Mouse (Mus musculus): ENCODE results near the gene Grm4. TPM values are rescaled to one million over a fixed set of nuclear protein-coding genes. Genes with fewer than 3 reads are reported as not detected.

The Grm4 gene
- total RNA-seq (2021) (under 1 TPM; 0.13 to 0.16 TPM), polyA plus RNA-seq (2012; rRNA removed) (0.47 and 0.53 TPM in 2 replicates)
- long read RNA-seq = 0 reads

- Histone ChIP-seq H3K27me3 (ENCODE audit: control insufficient read depth, insufficient read depth, low read length) (peaks cover 5% of the 10 kb centered on the region; the same call in 1 of the 2 replicates), H3K27ac (no peak within 1 kb of the TSS), H3K4me1 (ENCODE audit: control insufficient read depth, insufficient read depth, low read length) (no peaks in the 10 kb centered on the region), H3K4me3 (no peak within 1 kb of the TSS), H3K79me2 (replicated peaks; ENCODE audit: control insufficient read depth, insufficient read depth, low read length) (no peaks in the 10 kb centered on the region), H3K9ac (ENCODE audit: low read depth, low read length) (no peak within 1 kb of the TSS), H3K36me3 (ENCODE audit: control insufficient read depth, insufficient read depth, low read length) (no peaks in the 10 kb centered on the region)
- no peak for DNase-seq
- WGBS = 73% methylated on average over 5 of the region's 5 CpGs
- TF ChIP-seq EP300 (IDR thresholded peaks at IDR 0.05; ENCODE audit: insufficient read depth, low read depth, low read length) (no peak), POLR2A (IDR thresholded peaks at IDR 0.05; ENCODE audit: insufficient read depth, low read depth, low read length) (no peak), CTCF (IDR thresholded peaks at IDR 0.05) (no peak)
- intact Hi-C loops (cut with DNase I) = no loop called here
Observed at GRCm38 (mm10) chr17:27521303-27521702, at the start of gene Grm4. Grm4 (minus strand) TSS chr17:27521403.

GRCm38 (mm10) chr17:27568228-27568627 is 47.0 kb upstream of the Grm4 start:
- TF ChIP-seq EP300 (IDR thresholded peaks at IDR 0.05; ENCODE audit: insufficient read depth, low read depth, low read length) (no peak), POLR2A (IDR thresholded peaks at IDR 0.05; ENCODE audit: insufficient read depth, low read depth, low read length) (no peak), CTCF (IDR thresholded peaks at IDR 0.05) (no peak)
- WGBS = 81% methylated on average over 5 of the region's 5 CpGs
- Histone ChIP-seq H3K79me2 (replicated peaks; ENCODE audit: control insufficient read depth, insufficient read depth, low read length) (no peaks in the 10 kb centered on the region), H3K9ac (ENCODE audit: low read depth, low read length) (no peak overlapping the region), H3K36me3 (ENCODE audit: control insufficient read depth, insufficient read depth, low read length) (no peaks in the 10 kb centered on the region), H3K27ac (no peak overlapping the region), H3K4me1 (ENCODE audit: control insufficient read depth, insufficient read depth, low read length) (peaks cover 2% of the 10 kb centered on the region; the same call in 1 of the 2 replicates), H3K4me3 (no peak overlapping the region), H3K27me3 (ENCODE audit: control insufficient read depth, insufficient read depth, low read length) (no peaks in the 10 kb centered on the region)
- intact Hi-C loops (cut with DNase I) = no loop called here
- no peak for DNase-seq

- peak overlapping the region; percentile 65 for H3K27ac ChIP-seq
- intact Hi-C loops (cut with DNase I) = loop anchor here (1.0 to 2.0 kb wide), 3 partner anchors 31 to 63 kb away; partner anchors contain the start of gene Nudt3
- peak overlapping the region; percentile 67 for H3K9ac ChIP-seq (ENCODE audit: low read depth, low read length)
- WGBS = 0% methylated on average over 13 of the region's 13 CpGs
- DNase-seq = no peak
- TF ChIP-seq POLR2A (IDR thresholded peaks at IDR 0.05; ENCODE audit: insufficient read depth, low read depth, low read length) (no peak), EP300 (IDR thresholded peaks at IDR 0.05; ENCODE audit: insufficient read depth, low read depth, low read length) (no peak), CTCF (IDR thresholded peaks at IDR 0.05) (no peak)
- peak overlapping the region; percentile 63 for H3K4me3 ChIP-seq
- peaks cover 2% of the 10 kb centered on the region; the same call in 1 of the 2 replicates for H3K4me1 ChIP-seq (ENCODE audit: control insufficient read depth, insufficient read depth, low read length)
- no peaks in the 10 kb centered on the region for H3K27me3 ChIP-seq (ENCODE audit: control insufficient read depth, insufficient read depth, low read length)
- H3K36me3 ChIP-seq (ENCODE audit: control insufficient read depth, insufficient read depth, low read length) = no peaks in the 10 kb centered on the region
- no peaks in the 10 kb centered on the region for H3K79me2 ChIP-seq (replicated peaks; ENCODE audit: control insufficient read depth, insufficient read depth, low read length)
Observed at GRCm38 (mm10) chr17:27565942-27566267, 44.7 kb upstream of the Grm4 start.

GRCm38 (mm10) chr17:27565163-27565941 is 44.1 kb upstream of the Grm4 start, which contains the start of gene AI413582:
AI413582 (minus strand) TSS chr17:27565756.
- WGBS = under 1% methylated on average over 57 of the region's 58 CpGs
- peak within 1 kb of the TSS; percentile 74 for H3K9ac ChIP-seq (ENCODE audit: low read depth, low read length)
- no peaks in the 10 kb centered on the region for H3K79me2 ChIP-seq (replicated peaks; ENCODE audit: control insufficient read depth, insufficient read depth, low read length)
- peaks cover 2% of the 10 kb centered on the region; the same call in 1 of the 2 replicates for H3K4me1 ChIP-seq (ENCODE audit: control insufficient read depth, insufficient read depth, low read length)
- TF ChIP-seq CTCF (IDR thresholded peaks at IDR 0.05) (no peak), EP300 (IDR thresholded peaks at IDR 0.05; ENCODE audit: insufficient read depth, low read depth, low read length) (peak; percentile 50; the same call in 1 of the 2 replicates), POLR2A (IDR thresholded peaks at IDR 0.05; ENCODE audit: insufficient read depth, low read depth, low read length) (peak; percentile 62)
- intact Hi-C loops (cut with DNase I) = loop anchor here (2.0 kb wide), 2 partner anchors 31 to 57 kb away; partner anchors contain the start of gene Nudt3
- DNase-seq = peak; percentile 97 to 99
- peak within 1 kb of the TSS; percentile 85 for H3K27ac ChIP-seq
- H3K36me3 ChIP-seq (ENCODE audit: control insufficient read depth, insufficient read depth, low read length) = no peaks in the 10 kb centered on the region
- no peaks in the 10 kb centered on the region for H3K27me3 ChIP-seq (ENCODE audit: control insufficient read depth, insufficient read depth, low read length)
- H3K4me3 ChIP-seq = peak within 1 kb of the TSS; percentile 63

GRCm38 (mm10) chr17:27564391-27565162 is 43.4 kb upstream of the Grm4 start:
- Histone ChIP-seq H3K27me3 (ENCODE audit: control insufficient read depth, insufficient read depth, low read length) (no peaks in the 10 kb centered on the region), H3K79me2 (replicated peaks; ENCODE audit: control insufficient read depth, insufficient read depth, low read length) (no peaks in the 10 kb centered on the region), H3K36me3 (ENCODE audit: control insufficient read depth, insufficient read depth, low read length) (no peaks in the 10 kb centered on the region), H3K27ac (no peak overlapping the region; the same call in 1 of the 2 replicates), H3K9ac (ENCODE audit: low read depth, low read length) (peak overlapping the region; percentile 74), H3K4me1 (ENCODE audit: control insufficient read depth, insufficient read depth, low read length) (peaks cover 2% of the 10 kb centered on the region; the same call in 1 of the 2 replicates), H3K4me3 (peak overlapping the region; percentile 63)
- TF ChIP-seq POLR2A (IDR thresholded peaks at IDR 0.05; ENCODE audit: insufficient read depth, low read depth, low read length) (no peak), CTCF (IDR thresholded peaks at IDR 0.05) (0 out of 2 replicates have a peak, but pooled peaks have one; percentile 6)
- DNase-seq = no peak
- intact Hi-C loops (cut with DNase I) = loop anchor here (2.0 kb wide), 2 partner anchors 30 to 58 kb away; partner anchors contain the start of gene Nudt3
- WGBS = 36% methylated on average over 20 of the region's 20 CpGs

Data from heart, adult 2 months (tissue).